ENCODE assay signal across 9 mouse cellular contexts in genomic region chr12:10223832-10224231, GRCm38 (mm10).
DNase-seq lines count a peak whose midpoint lies in the region; ATAC-seq lines count a peak whose summit lies in the region.
"Had no signal": no experiment of that assay in that cellular context is flagged by ENCODE, and none has a peak within 500 bp of the region (broad histone marks: within the 10 kb centered on the region; RNA-seq: fewer than 3 reads in every experiment).

No protein-coding gene starts in this region.

- peak; percentile 61; the same call in 1 of the 2 replicates for ATAC-seq in forebrain, embryonic 14.5 days
- no peak for ATAC-seq in forebrain, embryonic 11.5 days (replicated peaks; ENCODE audit: low FRiP score)
- peak; percentile 69; the same call in 1 of the 2 replicates for ATAC-seq in hindbrain, embryonic 15.5 days (ENCODE audit: low FRiP score, low read depth)
- peak; percentile 61 for ATAC-seq in limb, embryonic 13.5 days (ENCODE audit: low FRiP score, low read depth)
- ATAC-seq in inflammation-experienced regulatory T-cells, adult 6 months: no peak
- no peak for ATAC-seq in megakaryocyte-erythroid progenitor cell, adult 5-6 weeks (replicated peaks; ENCODE audit: low FRiP score, low TSS enrichment, poor library complexity, severe bottlenecking)

- H3K27me3 ChIP-seq in forebrain, embryonic 14.5 days (replicated peaks; ENCODE audit: control insufficient read depth, insufficient read depth, low read length): no peaks in the 10 kb centered on the region
- H3K27me3 ChIP-seq in forebrain, embryonic 11.5 days (ENCODE audit: control insufficient read depth, insufficient read depth, low read length): no peaks in the 10 kb centered on the region
- no peaks in the 10 kb centered on the region for H3K27me3 ChIP-seq in hindbrain, embryonic 15.5 days
- H3K27me3 ChIP-seq in limb, embryonic 13.5 days: peaks cover 9% of the 10 kb centered on the region
- H3K27me3 ChIP-seq: lung, embryonic 15.5 days had no signal

- H3K4me3 ChIP-seq in forebrain, embryonic 14.5 days (ENCODE audit: low read depth, low read length): no peak overlapping the region
- no peak overlapping the region for H3K4me3 ChIP-seq in forebrain, embryonic 11.5 days (ENCODE audit: low read depth, low read length)
- no peak overlapping the region for H3K4me3 ChIP-seq in hindbrain, embryonic 15.5 days
- H3K4me3 ChIP-seq in limb, embryonic 13.5 days: no peak overlapping the region
- H3K4me3 ChIP-seq: lung, embryonic 15.5 days had no signal

- peak; percentile 66 for DNase-seq in forebrain, embryonic 14.5 days (ENCODE audit: low spot score)
- no peak for DNase-seq in forebrain, embryonic 11.5 days (ENCODE audit: low spot score)
- peak; percentile 37 to 55 for DNase-seq in right cerebral cortex, adult 2 months (ENCODE audit: low spot score in 2 of 2)
- no peak for DNase-seq in right cerebral cortex, postnatal 4 days

- H3K4me2 ChIP-seq in forebrain, embryonic 14.5 days (ENCODE audit: low read length): no peak overlapping the region
- no peak overlapping the region for H3K4me2 ChIP-seq in forebrain, embryonic 11.5 days (ENCODE audit: low read depth, low read length, severe bottlenecking)
- no peak overlapping the region for H3K4me2 ChIP-seq in hindbrain, embryonic 15.5 days
- H3K4me2 ChIP-seq in limb, embryonic 13.5 days (replicated peaks): no peak overlapping the region
- H3K4me2 ChIP-seq: lung, embryonic 15.5 days had no signal

- H3K36me3 ChIP-seq in forebrain, embryonic 14.5 days (ENCODE audit: control insufficient read depth, insufficient read depth, low read length): no peaks in the 10 kb centered on the region
- H3K36me3 ChIP-seq in forebrain, embryonic 11.5 days (ENCODE audit: control insufficient read depth, insufficient read depth, low read length): no peaks in the 10 kb centered on the region
- H3K36me3 ChIP-seq in hindbrain, embryonic 15.5 days: no peaks in the 10 kb centered on the region
- no peaks in the 10 kb centered on the region for H3K36me3 ChIP-seq in limb, embryonic 13.5 days
- H3K36me3 ChIP-seq: lung, embryonic 15.5 days had no signal

- H3K27ac ChIP-seq in forebrain, embryonic 14.5 days (ENCODE audit: low read depth, low read length): no peak overlapping the region
- H3K27ac ChIP-seq in forebrain, embryonic 11.5 days (ENCODE audit: low read depth, low read length): no peak overlapping the region
- H3K27ac ChIP-seq in hindbrain, embryonic 15.5 days (replicated peaks): no peak overlapping the region
- no peak overlapping the region for H3K27ac ChIP-seq in limb, embryonic 13.5 days
- H3K27ac ChIP-seq: lung, embryonic 15.5 days had no signal

- 37% methylated on average over 4 of the region's 4 CpGs for WGBS in forebrain, embryonic 14.5 days
- WGBS in forebrain, embryonic 11.5 days: 42% methylated on average over 4 of the region's 4 CpGs
- 40% methylated on average over 4 of the region's 4 CpGs for WGBS in hindbrain, embryonic 15.5 days
- WGBS in limb, embryonic 13.5 days: 28% methylated on average over 4 of the region's 4 CpGs

- H3K9ac ChIP-seq in forebrain, embryonic 14.5 days (ENCODE audit: low read length): no peak overlapping the region
- H3K9ac ChIP-seq in forebrain, embryonic 11.5 days (ENCODE audit: low read length): no peak overlapping the region
- H3K9ac ChIP-seq in hindbrain, embryonic 15.5 days: no peak overlapping the region
- H3K9ac ChIP-seq in limb, embryonic 13.5 days: no peak overlapping the region
- H3K9ac ChIP-seq: lung, embryonic 15.5 days had no signal

- no peaks in the 10 kb centered on the region for H3K4me1 ChIP-seq in forebrain, embryonic 14.5 days (ENCODE audit: control insufficient read depth, insufficient read depth, low read length)
- no peaks in the 10 kb centered on the region for H3K4me1 ChIP-seq in forebrain, embryonic 11.5 days (replicated peaks; ENCODE audit: control insufficient read depth, insufficient read depth, low read length)
- no peaks in the 10 kb centered on the region for H3K4me1 ChIP-seq in hindbrain, embryonic 15.5 days (replicated peaks)
- H3K4me1 ChIP-seq in limb, embryonic 13.5 days: peaks cover 6% of the 10 kb centered on the region; the same call in 1 of the 2 replicates

- H3K9me3 ChIP-seq in forebrain, embryonic 14.5 days (replicated peaks; ENCODE audit: control insufficient read depth, low read length): no peaks in the 10 kb centered on the region
- no peaks in the 10 kb centered on the region for H3K9me3 ChIP-seq in forebrain, embryonic 11.5 days (ENCODE audit: control insufficient read depth, low read length)
- H3K9me3 ChIP-seq in hindbrain, embryonic 15.5 days: no peaks in the 10 kb centered on the region
- H3K9me3 ChIP-seq in limb, embryonic 13.5 days: no peaks in the 10 kb centered on the region
- H3K9me3 ChIP-seq: lung, embryonic 15.5 days had no signal

Comparison
In these comparisons a context has a peak if more than half of its experiments do, and no peak if none do; other contexts are left out.
1. ATAC-seq: peak in forebrain, embryonic 14.5 days (single experiment), hindbrain, embryonic 15.5 days (single experiment) and limb, embryonic 13.5 days (single experiment); none in forebrain, embryonic 11.5 days (single experiment), inflammation-experienced regulatory T-cells, adult 6 months (single experiment) and megakaryocyte-erythroid progenitor cell, adult 5-6 weeks (single experiment).
2. DNase-seq: peak in forebrain, embryonic 14.5 days (single experiment) and right cerebral cortex, adult 2 months (2 of 2); none in forebrain, embryonic 11.5 days (single experiment) and right cerebral cortex, postnatal 4 days (single experiment).